Mouse (Mus musculus) embryo, embryonic 11 days (tissue): Measurements from ENCODE around the gene Rab11fip4.

Source experiments
- DNase-seq: peaks from one replicate; pipeline ENCODE4 v3.0.0-alpha.2; 2015

The Rab11fip4 gene

GRCm38 (mm10) chr11:79656491-79656890, 65.5 kb downstream of the Rab11fip4 start:
- DNase-seq, result no peak

GRCm38 (mm10) chr11:79657053-79657452, 66.0 kb downstream of the Rab11fip4 start:
- no peak for DNase-seq

GRCm38 (mm10) chr11:79658205-79658825, 67.3 kb downstream of the Rab11fip4 start:
- DNase-seq, result no peak

- peak; percentile 95 for DNase-seq
Measured at GRCm38 (mm10) chr11:79660361-79661205, 69.6 kb downstream of the Rab11fip4 start.

- no peak for DNase-seq
Measured at GRCm38 (mm10) chr11:79661877-79662545, 71.0 kb downstream of the Rab11fip4 start.

GRCm38 (mm10) chr11:79663158-79663557, 72.1 kb downstream of the Rab11fip4 start:
- DNase-seq, result no peak

- DNase-seq, result no peak
Measured at GRCm38 (mm10) chr11:79663570-79663969, 72.6 kb downstream of the Rab11fip4 start.

GRCm38 (mm10) chr11:79666544-79666943, 75.5 kb downstream of the Rab11fip4 start:
- no peak for DNase-seq

- no peak for DNase-seq
Measured at GRCm38 (mm10) chr11:79669210-79669609, 78.2 kb downstream of the Rab11fip4 start.

- DNase-seq, result peak; percentile 70
Measured at GRCm38 (mm10) chr11:79669947-79670346, 78.9 kb downstream of the Rab11fip4 start.

GRCm38 (mm10) chr11:79670411-79670945, 79.5 kb downstream of the Rab11fip4 start:
- DNase-seq, result no peak

GRCm38 (mm10) chr11:79671668-79672281, 80.8 kb downstream of the Rab11fip4 start:
- DNase-seq, result peak; percentile 54

GRCm38 (mm10) chr11:79673072-79673471, 82.1 kb downstream of the Rab11fip4 start:
- DNase-seq, result no peak

- no peak for DNase-seq
Measured at GRCm38 (mm10) chr11:79673717-79674116, 82.7 kb downstream of the Rab11fip4 start.

- DNase-seq, result no peak
Measured at GRCm38 (mm10) chr11:79674231-79674630, 83.2 kb downstream of the Rab11fip4 start.

- no peak for DNase-seq
Measured at GRCm38 (mm10) chr11:79674632-79675031, 83.6 kb downstream of the Rab11fip4 start.

GRCm38 (mm10) chr11:79675285-79675684, 84.3 kb downstream of the Rab11fip4 start:
- DNase-seq, result no peak

- DNase-seq, result no peak
Measured at GRCm38 (mm10) chr11:79675994-79676393, 85.0 kb downstream of the Rab11fip4 start.

- no peak for DNase-seq
Measured at GRCm38 (mm10) chr11:79676483-79676967, 85.5 kb downstream of the Rab11fip4 start.

- no peak for DNase-seq
Measured at GRCm38 (mm10) chr11:79677402-79677801, 86.4 kb downstream of the Rab11fip4 start.

GRCm38 (mm10) chr11:79678363-79679153, 87.5 kb downstream of the Rab11fip4 start:
- DNase-seq, result no peak

- no peak for DNase-seq
Measured at GRCm38 (mm10) chr11:79679929-79680328, 88.9 kb downstream of the Rab11fip4 start.
